Mouse (Mus musculus) lung, postnatal 0 days (tissue): Measurements from ENCODE around the gene Acox1.

Source experiments
- CTCF ChIP-seq: IDR thresholded peaks from 2 replicates; pipeline ENCODE4 v1.5.1; 2016; ENCODE audit warnings: antibody characterized with exemption, mild to moderate bottlenecking
- EP300 ChIP-seq: IDR thresholded peaks from 2 replicates; pipeline ENCODE4 v1.6.1; 2016; ENCODE audit warnings: antibody characterized with exemption, mild to moderate bottlenecking, control low read depth

DNA sequence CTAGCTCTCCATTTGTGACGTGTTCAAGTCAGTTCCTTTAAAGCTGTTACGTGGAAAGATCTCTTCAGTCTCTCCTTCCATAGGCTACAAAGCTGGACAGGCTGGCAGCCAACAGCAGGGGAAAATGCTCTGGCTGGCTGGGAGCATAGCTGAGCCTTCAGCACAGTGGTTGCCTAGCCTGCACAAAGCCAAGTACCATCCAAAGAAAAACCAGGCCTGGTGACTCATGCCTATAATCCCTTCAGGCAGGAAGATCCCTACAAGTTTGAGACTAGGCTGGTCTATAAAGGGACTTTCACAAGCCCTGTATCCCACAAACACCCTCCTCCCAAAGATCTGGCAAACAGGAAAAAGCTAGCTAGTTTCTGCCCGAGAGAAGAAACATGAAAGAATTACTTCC is 13.0 kb downstream of the Acox1 start:
- no peak for TF ChIP-seq CTCF
- TF ChIP-seq EP300 = no peak
